Mouse (Mus musculus) cerebellum, adult 11 months (tissue): ENCODE measurements at regions not wholly inside any gene's neighbourhood (a gene's known extent, or its start where the extent isn't known, plus 50 kb on each side); places are given as distances from the start of the nearest gene placed in this dataset.
A peak's percentile ranks its signal among the peaks of the same experiment; 100 is the strongest.

Experiments
- DNase-seq: peaks from one replicate; pipeline ENCODE4 v3.0.0; 2022

DNA sequence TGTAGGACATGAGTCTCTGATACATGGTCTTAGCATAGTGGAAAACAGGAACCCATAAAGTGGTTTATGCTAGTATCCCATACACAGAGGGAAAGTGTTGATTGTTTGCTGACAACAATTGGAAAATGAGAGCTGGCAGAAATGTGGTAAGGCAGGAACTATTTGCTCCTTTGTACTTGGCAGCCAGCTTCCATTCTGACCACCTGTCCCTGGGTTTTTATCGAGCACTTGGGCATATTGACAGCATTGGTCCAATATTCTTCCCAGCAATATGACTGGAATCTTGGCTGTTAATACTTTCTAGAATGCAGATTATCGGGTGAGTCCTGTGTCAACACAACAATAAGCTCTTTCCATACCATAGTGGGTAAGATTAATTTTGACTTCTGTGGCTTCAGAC is 67.7 kb downstream of the Sult1c2 start:
- peak; percentile 19 for DNase-seq

DNA sequence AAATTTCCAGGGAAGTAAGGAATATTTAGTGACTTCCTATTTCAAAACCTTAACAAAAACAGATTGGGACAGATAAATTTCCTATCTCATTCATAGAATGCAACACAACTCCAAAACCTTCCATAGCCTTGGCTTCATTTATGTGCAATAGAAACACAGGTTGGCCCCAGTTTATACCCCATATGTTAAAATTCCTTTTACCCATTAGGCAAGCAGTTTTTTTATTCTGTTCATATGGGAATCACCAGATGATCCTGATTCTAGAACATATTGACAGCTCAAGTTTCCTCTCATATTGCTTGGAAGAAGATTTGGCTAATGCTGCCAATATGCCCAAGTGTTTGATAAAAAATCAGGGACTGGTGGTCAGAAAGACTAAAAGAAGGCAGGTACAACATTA is 71.8 kb upstream of the Sgo1 start:
- DNase-seq = no peak

DNA sequence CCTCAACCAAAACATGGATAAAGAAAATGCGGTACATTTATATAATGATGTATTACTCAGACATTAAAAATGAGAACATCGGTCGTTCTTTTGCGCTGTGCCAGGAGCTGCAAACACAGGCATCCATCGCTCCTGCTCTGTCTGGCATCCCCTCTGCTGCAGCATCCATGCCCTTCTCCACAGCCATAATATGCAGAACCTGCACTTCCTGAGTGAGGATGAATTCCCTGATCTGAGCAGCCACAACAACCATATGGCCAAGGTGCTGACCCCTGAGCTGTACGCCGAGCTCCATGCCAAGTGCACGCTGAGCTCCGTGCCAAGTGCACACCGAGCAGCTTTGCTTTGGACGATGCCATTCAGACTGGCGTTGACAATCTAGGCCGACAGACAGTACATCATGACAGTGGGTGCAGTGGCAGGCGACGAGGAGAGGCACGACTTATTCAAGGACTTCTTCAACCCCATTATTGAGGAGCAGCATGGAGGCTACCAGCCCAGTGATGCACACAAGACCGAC is 56.9 kb upstream of the Sgo1 start:
- DNase-seq = peak; percentile 82
